Mouse (Mus musculus) midbrain, embryonic 13.5 days (tissue): Measurements from ENCODE around the gene Gm21812. TPM values are rescaled to one million over a fixed set of nuclear protein-coding genes. Genes with fewer than 3 reads are reported as not detected.
"Not testable (repeated sequence)": the region's sequence is repeated elsewhere in the genome, so short reads cannot be mapped to it uniquely, and the experiment has no call there.

Experiments used
- ATAC-seq: fragments of 200-750 bp; cut with Nextera tagmentation; 2 replicates; pipeline ENCODE4 v1.8.0; 2017; ENCODE audit warnings: mild to moderate bottlenecking, moderate TSS enrichment, moderate library complexity
- H3K27ac ChIP-seq: fragments of 300-500 bp; sonication (generic); 2 replicates; pipeline ENCODE4 v1.5.1; 2015; ENCODE audit warnings: inconsistent platforms, mild to moderate bottlenecking, moderate library complexity
- H3K27me3 ChIP-seq: fragments of 300-500 bp; sonication (generic); 2 replicates; pipeline ENCODE4 v1.6.1; 2015; ENCODE audit warnings: mild to moderate bottlenecking, inconsistent platforms
- H3K36me3 ChIP-seq: fragments of 300-500 bp; sonication (generic); 2 replicates; pipeline ENCODE4 v1.6.1; 2015; ENCODE audit warnings: mild to moderate bottlenecking, inconsistent platforms
- H3K4me1 ChIP-seq: fragments of 300-500 bp; sonication (generic); replicated peaks from 2 replicates; pipeline ENCODE4 v1.6.1; 2015; ENCODE audit warnings: inconsistent platforms
- H3K4me2 ChIP-seq: fragments of 300-500 bp; sonication (generic); replicated peaks from 2 replicates; pipeline ENCODE4 v1.6.1; 2015; ENCODE audit warnings: moderate library complexity, mild to moderate bottlenecking, inconsistent platforms
- H3K4me3 ChIP-seq: fragments of 300-500 bp; sonication (generic); replicated peaks from 2 replicates; pipeline ENCODE4 v1.5.1; 2015; ENCODE audit warnings: mild to moderate bottlenecking, inconsistent platforms
- H3K9ac ChIP-seq: fragments of 300-500 bp; sonication (generic); replicated peaks from 2 replicates; pipeline ENCODE4 v1.6.1; 2015; ENCODE audit warnings: mild to moderate bottlenecking, inconsistent platforms
- H3K9me3 ChIP-seq: fragments of 300-500 bp; sonication (generic); 2 replicates; pipeline ENCODE4 v1.6.1; 2016; ENCODE audit warnings: mild to moderate bottlenecking, inconsistent platforms
- WGBS: fragments of 180-500 bp; shearing (Covaris S2); methylation state at CpG from one replicate; pipeline ENCODE4 v1.1.7; 2015; 5-methylcytosine and 5-hydroxymethylcytosine counted together
- polyA plus RNA-seq: library from polyadenylated mRNA; unstranded; fragments of >200 nt; fragmentation: Nextera tagmentation; extraction: Ambion mirVana; gene quantifications from 2 replicates; pipeline ENCODE4 v1.2.1, GENCODE M21; 2015

Gene Gm21812
- not detected in 2 replicates for polyA plus RNA-seq

DNA sequence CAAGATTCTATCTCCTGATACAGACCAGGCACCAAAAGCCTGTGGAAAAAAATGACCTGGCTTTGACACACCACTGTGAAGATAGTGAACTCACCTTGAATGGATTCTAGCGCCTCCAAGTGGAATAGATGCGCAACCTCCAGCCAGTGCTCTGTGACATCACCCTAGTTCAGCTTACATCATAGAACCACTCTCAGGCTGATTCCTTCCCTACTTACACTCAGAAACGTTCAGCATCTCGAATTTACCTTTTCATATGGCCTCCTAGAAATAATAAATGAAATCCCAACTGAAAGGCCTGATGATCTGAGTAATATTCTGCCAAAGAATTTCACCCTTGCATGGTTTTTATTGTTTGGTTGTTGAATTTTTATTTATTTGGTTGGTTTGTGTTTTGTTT lies at the start of gene Gm21812:
Gene Gm21812, minus strand, starts transcription at position 101 of the 400 bp plus-strand sequence.
- not testable (repeated sequence) for H3K27ac ChIP-seq, H3K27me3 ChIP-seq, ATAC-seq, H3K9ac ChIP-seq, H3K36me3 ChIP-seq, H3K4me2 ChIP-seq, H3K4me3 ChIP-seq, H3K4me1 ChIP-seq, H3K9me3 ChIP-seq
- no CpG with 5 or more reads among the region's 4 CpGs for WGBS

Other genes starting within 250 kb of the Gm21812 start
- gene Gm21292, start 213.3 kb downstream of the Gm21812 start, polyA plus RNA-seq = not detected in 2 replicates
- gene Gm21721, start 145.0 kb downstream of the Gm21812 start, polyA plus RNA-seq = not detected in 2 replicates
- gene Gm21874, start 69.0 kb upstream of the Gm21812 start, polyA plus RNA-seq = not detected in 2 replicates